Mouse (Mus musculus) limb, embryonic 14.5 days (tissue): ENCODE measurements around the gene Usp35. TPM values are rescaled to one million over a fixed set of nuclear protein-coding genes. Genes with fewer than 3 reads are reported as not detected.

ENCODE experiments used
- ATAC-seq: fragments of 200-750 bp; cut with Nextera tagmentation; 2 replicates; pipeline ENCODE4 v1.8.0; 2017; ENCODE audit warnings: low read depth, moderate number of reproducible peaks, moderate TSS enrichment; ENCODE audit not compliant: low FRiP score
- DNase-seq: peaks from one replicate; pipeline ENCODE4 v3.0.0-alpha.2; 2015; ENCODE audit warnings: low spot score
- H3K27ac ChIP-seq: fragments of 300-500 bp; sonication (generic); replicated peaks from 2 replicates; pipeline ENCODE4 v1.5.1; 2014; ENCODE audit warnings: low read depth, mild to moderate bottlenecking, low read length, moderate library complexity, mixed read lengths
- H3K27me3 ChIP-seq: fragments of 300-500 bp; sonication (generic); 2 replicates; pipeline ENCODE4 v1.6.1; 2014; ENCODE audit warnings: low read length, mixed read lengths; ENCODE audit not compliant: control insufficient read depth, insufficient read depth
- H3K36me3 ChIP-seq: fragments of 300-500 bp; sonication (generic); 2 replicates; pipeline ENCODE4 v1.6.1; 2014; ENCODE audit warnings: mild to moderate bottlenecking, low read length, moderate library complexity, mixed read lengths; ENCODE audit not compliant: control insufficient read depth, insufficient read depth
- H3K4me1 ChIP-seq: fragments of 300-500 bp; sonication (generic); 2 replicates; pipeline ENCODE4 v1.6.1; 2014; ENCODE audit warnings: antibody characterized with exemption, low read length, mixed read lengths; ENCODE audit not compliant: control insufficient read depth, insufficient read depth
- H3K4me2 ChIP-seq: fragments of 300-500 bp; sonication (generic); replicated peaks from 2 replicates; pipeline ENCODE4 v1.6.1; 2014; ENCODE audit warnings: low read depth, mild to moderate bottlenecking, low read length, moderate library complexity; ENCODE audit not compliant: severe bottlenecking
- H3K4me3 ChIP-seq: fragments of 300-500 bp; sonication (generic); replicated peaks from 2 replicates; pipeline ENCODE4 v1.5.1; 2014; ENCODE audit warnings: low read length
- H3K9ac ChIP-seq: fragments of 300-500 bp; sonication (generic); 2 replicates; pipeline ENCODE4 v1.6.1; 2014; ENCODE audit warnings: mild to moderate bottlenecking, low read depth, low read length, moderate library complexity; ENCODE audit not compliant: severe bottlenecking
- H3K9me3 ChIP-seq: fragments of 300-500 bp; sonication (generic); 2 replicates; pipeline ENCODE4 v1.6.1; 2016; ENCODE audit warnings: low read length; ENCODE audit not compliant: control insufficient read depth
- POLR2A ChIP-seq: fragments of 200-500 bp; IDR thresholded peaks from 2 replicates; pipeline ENCODE4 v1.8.0; 2012; ENCODE audit warnings: inconsistent platforms, mild to moderate bottlenecking, moderate library complexity, borderline replicate concordance; ENCODE audit not compliant: insufficient read depth, insufficient read length; ENCODE audit errors: extremely low read depth
- WGBS: fragments of 180-500 bp; shearing (Covaris S2); extraction: QIAGEN DNeasy Blood & Tissue Kit; methylation state at CpG from one replicate; pipeline ENCODE4 v1.1.7; 2014; 5-methylcytosine and 5-hydroxymethylcytosine counted together
- polyA plus RNA-seq, 2 experiments: library from polyadenylated mRNA; depleted of rRNA in 1 of 2; stranded (reverse) in 1 of 2; unstranded in 1 of 2; fragments of >200 nt; fragmentation: Nextera tagmentation in 1 of 2; extraction: Ambion mirVana in 1 of 2; gene quantifications; 2 replicates each; pipeline versions ENCODE4 v1.2.1 to v1.2.3; 2012 to 2014

The Usp35 gene
- polyA plus RNA-seq (2012; rRNA removed) (8.6 and 11.0 TPM in 2 replicates), polyA plus RNA-seq (2014; fragmentation: Nextera tagmentation; extraction: Ambion mirVana) (2.5 and 3.3 TPM in 2 replicates)

- Histone ChIP-seq H3K27ac (no peak within 1 kb of the TSS), H3K4me3 (peak within 1 kb of the TSS; percentile 78), H3K4me2 (peak within 1 kb of the TSS; percentile 75), H3K36me3 (no peaks in the 10 kb centered on the region), H3K27me3 (no peaks in the 10 kb centered on the region), H3K9me3 (no peaks in the 10 kb centered on the region), H3K9ac (peak within 1 kb of the TSS; percentile 74), H3K4me1 (peaks cover 12% of the 10 kb centered on the region)
- peak; percentile 94 for DNase-seq
- 0 out of 2 replicates have a peak, but pooled peaks have one; percentile 37 for TF ChIP-seq POLR2A
- 2% methylated on average over 52 of the region's 68 CpGs for WGBS
- ATAC-seq, result peak; percentile 100
Measured at GRCm38 (mm10) chr7:97331726-97332666, at the start of gene Usp35, which contains the start of gene Kctd21. TSS of gene Usp35 (minus strand) at chr7:97332020. TSS of gene Kctd21 (plus strand) at chr7:97332327.

- no peak for ATAC-seq
- Histone ChIP-seq H3K9ac (no peak overlapping the region), H3K27ac (no peak overlapping the region), H3K36me3 (peaks cover 78% of the 10 kb centered on the region), H3K27me3 (no peaks in the 10 kb centered on the region), H3K4me3 (no peak overlapping the region), H3K9me3 (no peaks in the 10 kb centered on the region), H3K4me2 (no peak overlapping the region), H3K4me1 (no peaks in the 10 kb centered on the region)
- WGBS, result 90% methylated on average over 5 of the region's 5 CpGs
- TF ChIP-seq POLR2A, result no peak
- no peak for DNase-seq
Measured at GRCm38 (mm10) chr7:97380500-97381123, 48.8 kb upstream of the Usp35 start.

DNA sequence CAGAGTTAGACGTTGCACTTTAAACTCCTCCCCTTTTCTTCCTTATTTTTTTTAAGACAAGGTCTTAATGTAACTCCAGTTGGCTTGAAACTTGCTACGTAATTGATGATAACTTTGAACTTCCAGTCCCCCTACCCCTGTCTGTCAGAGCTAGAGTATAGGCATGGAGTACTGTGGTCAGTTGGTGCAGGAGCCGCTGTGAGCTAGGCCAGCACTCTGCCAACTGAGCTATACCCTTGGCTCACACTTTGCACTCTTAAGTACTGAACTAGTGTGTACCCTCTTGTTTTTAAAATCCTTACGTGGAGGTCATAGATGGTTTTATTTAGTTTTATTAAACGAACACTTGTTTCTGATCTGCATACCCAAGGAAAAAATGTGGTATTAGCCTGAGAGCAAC, 47.5 kb upstream of the Usp35 start:
- ATAC-seq (no peak), DNase-seq (no peak)
- Histone ChIP-seq H3K27me3 (no peaks in the 10 kb centered on the region), H3K9ac (no peak overlapping the region), H3K4me3 (no peak overlapping the region), H3K27ac (no peak overlapping the region), H3K9me3 (no peaks in the 10 kb centered on the region), H3K36me3 (peaks cover 79% of the 10 kb centered on the region), H3K4me1 (no peaks in the 10 kb centered on the region), H3K4me2 (no peak overlapping the region)
- WGBS, result 90% methylated on average over 5 of the region's 5 CpGs
- no peak for TF ChIP-seq POLR2A

- Histone ChIP-seq H3K4me2 (no peak overlapping the region), H3K4me1 (peaks cover 7% of the 10 kb centered on the region), H3K4me3 (no peak overlapping the region), H3K9ac (no peak overlapping the region), H3K36me3 (peaks cover 52% of the 10 kb centered on the region), H3K27me3 (no peaks in the 10 kb centered on the region), H3K27ac (no peak overlapping the region), H3K9me3 (no peaks in the 10 kb centered on the region)
- no peak for TF ChIP-seq POLR2A
- no peak for ATAC-seq
- no peak for DNase-seq
- 87% methylated on average over 2 of the region's 2 CpGs for WGBS
Measured at GRCm38 (mm10) chr7:97375906-97376305, 44.1 kb upstream of the Usp35 start.

DNA sequence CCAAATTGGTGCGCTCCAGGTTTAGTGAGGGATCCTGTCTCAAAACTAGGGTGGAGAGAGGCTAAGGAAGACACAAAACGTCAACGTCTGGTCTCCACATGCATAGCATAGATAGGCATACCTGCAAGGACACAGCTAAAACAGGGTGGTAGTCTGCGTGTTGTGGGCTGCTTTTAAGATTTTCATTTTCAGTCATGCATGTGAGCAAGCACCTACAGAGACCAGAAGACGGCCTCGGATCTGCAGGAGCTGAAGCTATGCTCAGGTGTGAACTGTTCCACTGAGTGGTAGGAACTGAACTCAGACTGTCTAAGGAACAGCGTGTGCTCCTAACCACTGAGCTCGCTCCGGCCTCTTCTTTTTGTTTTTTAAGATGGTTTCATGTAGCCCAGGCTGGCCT, 43.3 kb upstream of the Usp35 start:
- DNase-seq, result no peak
- no peaks in the 10 kb centered on the region for H3K9me3 ChIP-seq
- ATAC-seq, result no peak
- no peak overlapping the region for H3K9ac ChIP-seq
- H3K27ac ChIP-seq, result no peak overlapping the region
- TF ChIP-seq POLR2A, result no peak
- 93% methylated on average over 9 of the region's 9 CpGs for WGBS
- H3K4me2 ChIP-seq, result no peak overlapping the region
- peaks cover 9% of the 10 kb centered on the region for H3K4me1 ChIP-seq
- H3K4me3 ChIP-seq, result no peak overlapping the region
- peaks cover 48% of the 10 kb centered on the region for H3K36me3 ChIP-seq
- H3K27me3 ChIP-seq, result no peaks in the 10 kb centered on the region
